Mouse (Mus musculus) midbrain, embryonic 11.5 days (tissue): ENCODE measurements around the gene Gpt2. TPM values are rescaled to one million over a fixed set of nuclear protein-coding genes. Genes with fewer than 3 reads are reported as not detected.

Source experiments
- ATAC-seq: fragments of 200-750 bp; cut with Nextera tagmentation; 2 replicates; pipeline ENCODE4 v1.8.0; 2017; ENCODE audit warnings: moderate TSS enrichment, moderate library complexity; ENCODE audit not compliant: low FRiP score
- DNase-seq: peaks from one replicate; pipeline ENCODE4 v3.0.0; 2015; ENCODE audit warnings: low spot score; ENCODE audit errors: missing footprints
- H3K27ac ChIP-seq: fragments of 300-500 bp; sonication (generic); 2 replicates; pipeline ENCODE4 v1.5.1; 2014; ENCODE audit warnings: low read depth, low read length
- H3K27me3 ChIP-seq: fragments of 300-500 bp; sonication (generic); 2 replicates; pipeline ENCODE4 v1.6.1; 2014; ENCODE audit warnings: mild to moderate bottlenecking, low read length, moderate library complexity, mixed read lengths; ENCODE audit not compliant: control insufficient read depth, insufficient read depth
- H3K36me3 ChIP-seq: fragments of 300-500 bp; sonication (generic); 2 replicates; pipeline ENCODE4 v1.6.1; 2014; ENCODE audit warnings: mild to moderate bottlenecking, low read length, moderate library complexity, mixed read lengths; ENCODE audit not compliant: control insufficient read depth, insufficient read depth
- H3K4me1 ChIP-seq: fragments of 300-500 bp; sonication (generic); 2 replicates; pipeline ENCODE4 v1.6.1; 2014; ENCODE audit warnings: low read length; ENCODE audit not compliant: control insufficient read depth, insufficient read depth
- H3K4me2 ChIP-seq: fragments of 300-500 bp; sonication (generic); 2 replicates; pipeline ENCODE4 v1.6.1; 2014; ENCODE audit warnings: mild to moderate bottlenecking, moderate library complexity
- H3K4me3 ChIP-seq: fragments of 300-500 bp; sonication (generic); 2 replicates; pipeline ENCODE4 v1.5.1; 2014; ENCODE audit warnings: low read depth, low read length
- H3K9ac ChIP-seq: fragments of 300-500 bp; sonication (generic); 2 replicates; pipeline ENCODE4 v1.6.1; 2014; ENCODE audit warnings: low read length
- H3K9me3 ChIP-seq: fragments of 300-500 bp; sonication (generic); 2 replicates; pipeline ENCODE4 v1.6.1; 2016; ENCODE audit warnings: low read length; ENCODE audit not compliant: control insufficient read depth
- WGBS: fragments of 180-500 bp; shearing (Covaris S2); extraction: QIAGEN DNeasy Blood & Tissue Kit; methylation state at CpG from one replicate; pipeline ENCODE4 v1.1.7; 2014; 5-methylcytosine and 5-hydroxymethylcytosine counted together
- polyA plus RNA-seq: library from polyadenylated mRNA; unstranded; fragments of >200 nt; fragmentation: Nextera tagmentation; extraction: Ambion mirVana; gene quantifications from 2 replicates; pipeline ENCODE4 v1.2.1, GENCODE M21; 2014

Gene Gpt2
- polyA plus RNA-seq, 1 experiment from 2014 or later: 36.5 TPM

- Histone ChIP-seq H3K36me3 (no peaks in the 10 kb centered on the region), H3K9me3 (no peaks in the 10 kb centered on the region), H3K27me3 (no peaks in the 10 kb centered on the region), H3K4me3 (no peak overlapping the region), H3K4me2 (no peak overlapping the region), H3K27ac (no peak overlapping the region), H3K9ac (no peak overlapping the region), H3K4me1 (peaks cover 3% of the 10 kb centered on the region; the same call in 1 of the 2 replicates)
- ATAC-seq: no peak
- no peak for DNase-seq
- 94% methylated on average over 4 of the region's 4 CpGs for WGBS
Measured at GRCm38 (mm10) chr8:85496778-85497177, 4.4 kb downstream of the Gpt2 start.

- 19% methylated on average over 2 of the region's 2 CpGs for WGBS
- Histone ChIP-seq H3K36me3 (peaks cover 1% of the 10 kb centered on the region; the same call in 1 of the 2 replicates), H3K27me3 (no peaks in the 10 kb centered on the region), H3K27ac (no peak overlapping the region), H3K9ac (no peak overlapping the region), H3K4me1 (no peaks in the 10 kb centered on the region; the same call in 1 of the 2 replicates), H3K9me3 (no peaks in the 10 kb centered on the region), H3K4me2 (no peak overlapping the region), H3K4me3 (no peak overlapping the region)
- ATAC-seq: no peak
- peak; percentile 83 for DNase-seq
Measured at GRCm38 (mm10) chr8:85498577-85498976, 6.2 kb downstream of the Gpt2 start.

GRCm38 (mm10) chr8:85500460-85500859, 8.1 kb downstream of the Gpt2 start:
- Histone ChIP-seq H3K9me3 (no peaks in the 10 kb centered on the region), H3K4me3 (no peak overlapping the region), H3K4me1 (no peaks in the 10 kb centered on the region; the same call in 1 of the 2 replicates), H3K27me3 (no peaks in the 10 kb centered on the region), H3K4me2 (no peak overlapping the region), H3K36me3 (peaks cover 2% of the 10 kb centered on the region; the same call in 1 of the 2 replicates), H3K9ac (no peak overlapping the region), H3K27ac (no peak overlapping the region)
- ATAC-seq (no peak), DNase-seq (peak; percentile 60)
- WGBS: 93% methylated on average over 10 of the region's 10 CpGs

GRCm38 (mm10) chr8:85500955-85501685, 8.7 kb downstream of the Gpt2 start:
- DNase-seq: no peak
- H3K4me3 ChIP-seq: no peak overlapping the region
- no peaks in the 10 kb centered on the region for H3K9me3 ChIP-seq
- H3K27ac ChIP-seq: no peak overlapping the region
- no peak overlapping the region for H3K9ac ChIP-seq
- no peaks in the 10 kb centered on the region for H3K27me3 ChIP-seq
- H3K4me1 ChIP-seq: no peaks in the 10 kb centered on the region; the same call in 1 of the 2 replicates
- no peak overlapping the region for H3K4me2 ChIP-seq
- ATAC-seq: no peak
- WGBS: 79% methylated on average over 11 of the region's 11 CpGs
- H3K36me3 ChIP-seq: peaks cover 2% of the 10 kb centered on the region; the same call in 1 of the 2 replicates

- DNase-seq (no peak), ATAC-seq (no peak)
- Histone ChIP-seq H3K4me1 (no peaks in the 10 kb centered on the region; the same call in 1 of the 2 replicates), H3K9me3 (no peaks in the 10 kb centered on the region), H3K9ac (no peak overlapping the region), H3K4me2 (no peak overlapping the region), H3K27ac (no peak overlapping the region), H3K4me3 (no peak overlapping the region), H3K27me3 (no peaks in the 10 kb centered on the region), H3K36me3 (peaks cover 2% of the 10 kb centered on the region; the same call in 1 of the 2 replicates)
- 73% methylated on average over 2 of the region's 2 CpGs for WGBS
Measured at GRCm38 (mm10) chr8:85502381-85502780, 10.0 kb downstream of the Gpt2 start.

GRCm38 (mm10) chr8:85503065-85503464, 10.7 kb downstream of the Gpt2 start:
- 70% methylated on average over 3 of the region's 3 CpGs for WGBS
- Histone ChIP-seq H3K4me2 (no peak overlapping the region), H3K27ac (no peak overlapping the region), H3K4me3 (no peak overlapping the region), H3K9ac (no peak overlapping the region), H3K36me3 (peaks cover 2% of the 10 kb centered on the region; the same call in 1 of the 2 replicates), H3K9me3 (no peaks in the 10 kb centered on the region), H3K4me1 (no peaks in the 10 kb centered on the region; the same call in 1 of the 2 replicates), H3K27me3 (no peaks in the 10 kb centered on the region)
- peak; percentile 70 for DNase-seq
- ATAC-seq: no peak

- no peak for ATAC-seq
- Histone ChIP-seq H3K4me3 (no peak overlapping the region), H3K9ac (no peak overlapping the region), H3K4me2 (no peak overlapping the region), H3K9me3 (no peaks in the 10 kb centered on the region), H3K27ac (no peak overlapping the region), H3K27me3 (no peaks in the 10 kb centered on the region), H3K36me3 (peaks cover 5% of the 10 kb centered on the region; the same call in 1 of the 2 replicates), H3K4me1 (no peaks in the 10 kb centered on the region)
- DNase-seq: peak; percentile 2
- 89% methylated on average over 6 of the region's 6 CpGs for WGBS
Measured at GRCm38 (mm10) chr8:85504704-85505103, 12.3 kb downstream of the Gpt2 start.

- ATAC-seq: no peak
- Histone ChIP-seq H3K27ac (no peak overlapping the region), H3K9me3 (no peaks in the 10 kb centered on the region), H3K4me3 (no peak overlapping the region), H3K4me1 (no peaks in the 10 kb centered on the region), H3K9ac (no peak overlapping the region), H3K27me3 (no peaks in the 10 kb centered on the region), H3K36me3 (peaks cover 7% of the 10 kb centered on the region; the same call in 1 of the 2 replicates), H3K4me2 (no peak overlapping the region)
- WGBS: 68% methylated on average over 4 of the region's 4 CpGs
- DNase-seq: no peak
Measured at GRCm38 (mm10) chr8:85506620-85507019, 14.2 kb downstream of the Gpt2 start.

GRCm38 (mm10) chr8:85508661-85509060, 16.3 kb downstream of the Gpt2 start:
- DNase-seq (no peak), ATAC-seq (no peak)
- no peaks in the 10 kb centered on the region for H3K27me3 ChIP-seq
- 77% methylated on average over 4 of the region's 4 CpGs for WGBS
- H3K36me3 ChIP-seq: peaks cover 7% of the 10 kb centered on the region; the same call in 1 of the 2 replicates
- no peaks in the 10 kb centered on the region for H3K4me1 ChIP-seq
- no peaks in the 10 kb centered on the region for H3K9me3 ChIP-seq
- no peak overlapping the region for H3K27ac ChIP-seq
- no peak overlapping the region for H3K4me3 ChIP-seq
- H3K4me2 ChIP-seq: no peak overlapping the region
- no peak overlapping the region for H3K9ac ChIP-seq
